Mouse (Mus musculus) lung, embryonic 15.5 days (tissue): ENCODE measurements around the gene Mfap1a. TPM values are rescaled to one million over a fixed set of nuclear protein-coding genes. Genes with fewer than 3 reads are reported as not detected.
"Not testable (repeated sequence)": the region's sequence is repeated elsewhere in the genome, so short reads cannot be mapped to it uniquely, and the experiment has no call there.

Experiments
- ATAC-seq: fragments of 200-750 bp; cut with Nextera tagmentation; 2 replicates; pipeline ENCODE4 v1.8.0; 2017; ENCODE audit warnings: moderate number of reproducible peaks, borderline replicate concordance; ENCODE audit not compliant: low FRiP score, low TSS enrichment; ENCODE audit errors: extremely low read depth
- H3K27ac ChIP-seq: fragments of 300-500 bp; sonication (generic); 2 replicates; pipeline ENCODE4 v1.5.1; 2015; ENCODE audit warnings: moderate library complexity, mild to moderate bottlenecking, inconsistent platforms
- H3K27me3 ChIP-seq: fragments of 300-500 bp; sonication (generic); 2 replicates; pipeline ENCODE4 v1.6.1; 2015; ENCODE audit warnings: inconsistent platforms
- H3K36me3 ChIP-seq: fragments of 300-500 bp; sonication (generic); 2 replicates; pipeline ENCODE4 v1.6.1; 2015; ENCODE audit warnings: inconsistent platforms
- H3K4me1 ChIP-seq: fragments of 300-500 bp; sonication (generic); 2 replicates; pipeline ENCODE4 v1.6.1; 2015; ENCODE audit warnings: inconsistent platforms
- H3K4me2 ChIP-seq: fragments of 300-500 bp; sonication (generic); 2 replicates; pipeline ENCODE4 v1.6.1; 2015; ENCODE audit warnings: inconsistent platforms, mild to moderate bottlenecking, moderate library complexity
- H3K4me3 ChIP-seq: fragments of 300-500 bp; sonication (generic); 2 replicates; pipeline ENCODE4 v1.5.1; 2015; ENCODE audit warnings: mild to moderate bottlenecking, inconsistent platforms
- H3K9ac ChIP-seq: fragments of 300-500 bp; sonication (generic); 2 replicates; pipeline ENCODE4 v1.6.1; 2015; ENCODE audit warnings: inconsistent platforms
- H3K9me3 ChIP-seq: fragments of 300-500 bp; sonication (generic); 2 replicates; pipeline ENCODE4 v1.6.1; 2016; ENCODE audit warnings: inconsistent platforms
- WGBS: fragments of 180-500 bp; shearing (Covaris S2); methylation state at CpG from one replicate; pipeline ENCODE4 v1.1.7; 2015; 5-methylcytosine and 5-hydroxymethylcytosine counted together
- polyA plus RNA-seq: library from polyadenylated mRNA; unstranded; fragments of >200 nt; fragmentation: Nextera tagmentation; extraction: Ambion mirVana; gene quantifications from 2 replicates; pipeline ENCODE4 v1.2.1, GENCODE M21; 2015

Mfap1a gene
- polyA plus RNA-seq, 1 experiment from 2014 or later, result 31.8 TPM

DNA sequence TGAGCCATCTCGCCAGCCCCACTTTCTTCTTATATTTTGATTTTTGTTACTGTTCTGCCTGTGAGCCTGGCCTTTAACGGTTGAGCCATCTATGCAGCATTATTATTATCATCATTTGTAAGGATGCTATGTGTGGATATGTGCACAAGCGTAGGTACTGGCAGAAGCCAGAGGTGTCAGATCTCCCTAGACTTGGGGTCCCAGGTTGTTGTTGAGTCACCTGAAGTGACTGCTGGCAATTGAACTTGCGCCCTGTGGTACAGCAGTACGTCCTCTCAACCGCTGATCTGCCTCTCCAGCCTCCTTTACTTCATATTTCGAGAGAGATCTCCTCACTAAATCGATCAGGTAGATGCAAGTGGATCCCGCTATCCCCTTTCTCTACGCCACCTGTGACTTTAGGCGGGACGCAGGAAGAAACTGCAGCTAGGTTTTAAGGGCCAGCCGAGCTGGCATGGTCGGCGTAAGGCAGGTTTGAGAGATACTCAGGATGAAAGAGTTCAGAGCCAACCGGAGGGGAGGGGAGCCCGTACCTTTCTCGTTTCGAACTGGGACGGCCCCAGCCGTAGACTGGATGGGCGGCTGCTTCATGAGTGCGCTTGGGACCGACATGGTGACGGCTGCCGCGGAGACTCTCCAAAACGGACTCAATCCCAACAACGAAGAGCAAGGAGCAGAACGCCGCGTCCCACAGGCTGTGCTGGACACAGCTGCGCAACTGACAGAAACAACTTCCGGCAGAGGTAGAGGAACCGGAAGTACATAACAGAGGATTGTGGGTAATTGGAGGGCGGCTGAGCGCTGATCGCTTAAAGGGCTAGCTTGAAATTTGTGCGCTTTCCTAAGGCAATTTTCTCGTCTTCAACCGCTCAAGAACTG lies 32.9 kb downstream of the Mfap1a start, which contains the start of gene Mfap1b:
Gene Mfap1b, minus strand, starts transcription at position 767 of the 879 bp plus-strand sequence.
- Histone ChIP-seq H3K4me2 (peak within 1 kb of the TSS; percentile 69), H3K4me3 (peak within 1 kb of the TSS; percentile 70), H3K9ac (peak within 1 kb of the TSS; percentile 66), H3K27ac (peak within 1 kb of the TSS; percentile 53; the same call in 1 of the 2 replicates)
- H3K9me3 ChIP-seq, H3K36me3 ChIP-seq, H3K27me3 ChIP-seq, H3K4me1 ChIP-seq: not testable (repeated sequence)
- peak; percentile 94 for ATAC-seq
- 4% methylated on average over 41 of the region's 41 CpGs for WGBS

DNA sequence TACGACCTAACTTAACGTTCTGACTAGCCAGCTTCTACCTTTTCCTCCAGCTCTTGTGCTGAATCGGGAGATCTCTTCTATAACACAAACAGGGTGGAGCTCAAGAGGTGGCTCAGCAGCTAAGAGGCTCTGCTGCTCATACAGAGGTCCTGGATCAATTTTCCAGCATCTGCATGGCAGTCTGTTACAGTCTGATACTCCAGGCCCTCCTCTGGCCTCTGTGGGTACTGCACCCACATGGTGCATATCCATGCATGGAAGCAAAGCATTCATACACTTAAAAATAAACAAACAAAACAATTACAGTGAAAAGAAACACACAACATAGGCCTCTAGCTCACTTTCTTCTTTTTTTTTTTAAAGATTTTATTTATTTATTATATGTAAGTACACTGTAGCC lies 33.7 kb downstream of the Mfap1a start:
- not testable (repeated sequence) for H3K36me3 ChIP-seq, H3K27ac ChIP-seq, H3K4me1 ChIP-seq, ATAC-seq, H3K9ac ChIP-seq, H3K9me3 ChIP-seq, H3K4me3 ChIP-seq, H3K27me3 ChIP-seq
- peak overlapping the region; percentile 69; the same call in 1 of the 2 replicates for H3K4me2 ChIP-seq
- 92% methylated on average over 3 of the region's 3 CpGs for WGBS

DNA sequence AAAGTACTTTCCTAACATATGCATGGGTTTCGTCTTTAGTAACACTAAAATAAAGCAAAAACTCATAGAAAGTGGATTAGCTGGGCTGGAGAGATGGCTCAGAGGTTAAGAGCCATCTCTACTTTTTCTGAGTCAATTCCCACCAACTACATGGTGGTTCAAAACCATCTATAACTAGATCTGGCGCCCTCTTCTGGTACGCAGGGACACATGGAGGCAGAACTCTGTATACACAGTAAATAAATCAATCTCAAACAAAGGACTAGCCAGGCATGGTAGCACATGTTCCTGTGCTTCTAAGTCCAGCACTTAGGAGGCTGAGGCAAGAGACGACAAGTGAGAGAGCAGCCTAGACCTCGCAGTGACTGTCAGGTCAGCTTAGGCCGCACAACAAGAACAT lies 37.5 kb downstream of the Mfap1a start:
- not testable (repeated sequence) for H3K4me1 ChIP-seq, H3K27me3 ChIP-seq, H3K4me3 ChIP-seq, H3K9me3 ChIP-seq, H3K4me2 ChIP-seq, H3K9ac ChIP-seq, H3K36me3 ChIP-seq, H3K27ac ChIP-seq, ATAC-seq
- WGBS, result 48% methylated on average over 3 of the region's 6 CpGs

DNA sequence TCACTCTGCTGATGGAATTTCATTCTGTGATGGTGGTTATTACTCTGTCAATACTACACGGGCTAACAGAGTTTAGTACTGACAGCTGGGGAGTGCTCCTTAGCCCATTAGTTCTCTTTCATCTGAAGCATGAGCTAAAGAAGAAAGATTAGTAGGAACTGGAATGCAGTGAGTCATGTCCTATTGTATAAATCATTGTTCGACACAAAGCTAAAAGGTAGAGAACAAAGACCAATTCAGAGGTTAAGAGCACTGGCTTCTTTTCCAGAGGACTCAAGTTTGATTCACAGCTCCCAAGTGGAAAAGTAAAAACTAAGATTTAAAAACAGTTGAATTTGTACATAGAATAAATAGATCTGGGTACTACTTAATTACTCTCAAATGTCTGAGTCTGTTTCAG lies 46.4 kb downstream of the Mfap1a start:
- Histone ChIP-seq H3K4me3 (no peak overlapping the region), H3K9me3 (no peaks in the 10 kb centered on the region), H3K9ac (no peak overlapping the region), H3K4me2 (no peak overlapping the region), H3K27ac (no peak overlapping the region), H3K36me3 (peaks cover 20% of the 10 kb centered on the region; the same call in 1 of the 2 replicates), H3K4me1 (peaks cover 15% of the 10 kb centered on the region), H3K27me3 (no peaks in the 10 kb centered on the region)
- no peak for ATAC-seq
- WGBS, result 51% methylated on average over 2 of the region's 2 CpGs

DNA sequence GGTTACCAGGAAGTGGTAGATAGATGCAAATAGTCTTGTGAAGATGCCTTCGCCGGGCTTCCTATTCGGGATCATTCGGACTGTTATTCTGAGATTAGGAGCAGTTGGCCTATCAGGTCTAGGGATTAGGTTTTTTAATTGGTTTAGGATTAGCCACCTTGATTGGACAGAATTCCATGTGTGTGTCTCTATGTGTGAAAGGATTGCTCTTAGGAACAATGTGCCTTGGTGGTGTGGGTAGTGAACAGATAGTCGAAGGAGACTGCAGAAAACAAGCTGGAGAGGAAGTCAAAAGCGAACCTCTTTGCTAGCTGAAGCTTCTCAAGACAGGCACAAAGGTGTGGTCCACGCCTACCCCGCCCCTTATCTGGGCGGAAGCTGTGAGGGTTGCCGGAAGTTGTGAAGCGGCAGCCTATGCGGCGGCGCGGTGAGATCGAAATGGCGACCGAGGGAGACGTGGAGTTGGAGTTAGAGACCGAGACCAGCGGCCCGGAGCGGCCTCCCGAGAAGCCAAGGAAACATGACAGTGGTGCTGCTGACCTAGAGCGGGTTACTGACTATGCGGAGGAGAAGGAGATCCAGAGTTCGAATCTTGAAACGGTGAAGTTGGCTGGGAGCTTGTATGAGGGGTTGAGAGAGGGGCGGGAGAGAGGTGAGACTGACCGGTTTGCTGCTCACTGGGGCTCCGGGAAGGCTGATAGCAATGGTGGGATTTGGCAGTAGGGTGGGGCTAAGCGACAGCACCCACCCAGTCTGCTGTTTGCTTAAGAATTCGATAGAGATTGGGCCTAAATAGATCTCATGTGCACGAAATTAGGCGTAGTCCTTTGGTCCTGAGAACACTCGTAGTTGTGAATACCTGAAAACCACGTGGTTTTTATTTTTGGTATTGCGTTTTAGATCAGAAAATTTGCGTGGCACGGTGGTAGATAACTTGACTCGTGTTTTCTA lies 49.5 kb downstream of the Mfap1a start, which contains the start of gene Serinc4:
Gene Serinc4, minus strand, starts transcription at position 90 of the 951 bp plus-strand sequence.
- peaks cover 36% of the 10 kb centered on the region for H3K36me3 ChIP-seq
- H3K27ac ChIP-seq, result peak within 1 kb of the TSS; percentile 65
- H3K4me1 ChIP-seq, result peaks cover 20% of the 10 kb centered on the region
- WGBS, result 3% methylated on average over 41 of the region's 41 CpGs
- peak within 1 kb of the TSS; percentile 60 for H3K9ac ChIP-seq
- H3K27me3 ChIP-seq, result no peaks in the 10 kb centered on the region
- H3K4me3 ChIP-seq, result peak within 1 kb of the TSS; percentile 64
- peak; percentile 89 for ATAC-seq
- no peaks in the 10 kb centered on the region for H3K9me3 ChIP-seq
- peak within 1 kb of the TSS; percentile 61 for H3K4me2 ChIP-seq

DNA sequence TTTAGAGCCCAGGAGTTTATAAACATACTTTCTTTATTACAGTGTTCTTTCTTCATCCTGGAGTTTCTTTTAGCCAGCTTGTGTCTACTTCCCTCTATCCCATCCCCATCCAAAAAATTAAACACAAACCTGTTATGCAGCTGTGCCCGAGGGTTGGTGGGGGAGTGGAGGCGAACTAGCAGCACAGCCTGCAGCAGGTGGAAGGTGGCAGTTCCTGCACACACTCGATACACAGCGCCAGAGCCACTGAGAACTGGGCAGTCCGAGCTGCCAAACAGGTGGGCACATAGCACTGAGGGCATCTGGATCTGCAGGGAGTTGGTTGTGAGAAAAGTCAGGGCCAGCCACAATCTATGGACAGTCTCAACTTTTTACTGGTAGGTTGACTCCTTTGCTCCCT lies 50.9 kb downstream of the Mfap1a start:
- Histone ChIP-seq H3K9me3 (no peaks in the 10 kb centered on the region), H3K4me2 (no peak overlapping the region), H3K4me3 (no peak overlapping the region), H3K36me3 (peaks cover 42% of the 10 kb centered on the region), H3K4me1 (peaks cover 28% of the 10 kb centered on the region), H3K27me3 (no peaks in the 10 kb centered on the region), H3K9ac (no peak overlapping the region), H3K27ac (no peak overlapping the region)
- WGBS, result 74% methylated on average over 5 of the region's 5 CpGs
- no peak for ATAC-seq

DNA sequence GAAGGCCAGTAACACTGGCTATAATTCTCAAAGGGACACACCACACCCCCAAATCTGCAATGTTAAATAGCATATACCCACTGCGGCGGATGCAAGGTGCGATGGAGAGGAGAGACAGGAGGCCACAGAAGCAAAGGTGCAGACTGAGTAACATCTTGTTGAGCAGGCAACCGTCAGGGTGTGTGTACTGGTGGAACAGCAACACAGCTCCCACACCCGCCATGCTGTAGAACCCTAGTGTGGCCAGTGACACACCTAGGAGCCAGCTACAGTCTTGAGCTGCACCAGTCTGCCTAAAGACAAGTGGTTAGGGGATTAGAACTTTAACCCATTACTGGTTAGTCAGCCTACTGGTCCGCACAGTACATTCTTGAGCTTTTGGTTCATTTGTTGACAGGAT lies 52.5 kb downstream of the Mfap1a start:
- no peaks in the 10 kb centered on the region for H3K27me3 ChIP-seq
- no peak overlapping the region for H3K27ac ChIP-seq
- no peak for ATAC-seq
- no peak overlapping the region for H3K4me2 ChIP-seq
- WGBS, result 77% methylated on average over 6 of the region's 6 CpGs
- H3K4me1 ChIP-seq, result peaks cover 32% of the 10 kb centered on the region
- peaks cover 30% of the 10 kb centered on the region for H3K36me3 ChIP-seq
- H3K9ac ChIP-seq, result no peak overlapping the region
- no peak overlapping the region for H3K4me3 ChIP-seq
- no peaks in the 10 kb centered on the region for H3K9me3 ChIP-seq

DNA sequence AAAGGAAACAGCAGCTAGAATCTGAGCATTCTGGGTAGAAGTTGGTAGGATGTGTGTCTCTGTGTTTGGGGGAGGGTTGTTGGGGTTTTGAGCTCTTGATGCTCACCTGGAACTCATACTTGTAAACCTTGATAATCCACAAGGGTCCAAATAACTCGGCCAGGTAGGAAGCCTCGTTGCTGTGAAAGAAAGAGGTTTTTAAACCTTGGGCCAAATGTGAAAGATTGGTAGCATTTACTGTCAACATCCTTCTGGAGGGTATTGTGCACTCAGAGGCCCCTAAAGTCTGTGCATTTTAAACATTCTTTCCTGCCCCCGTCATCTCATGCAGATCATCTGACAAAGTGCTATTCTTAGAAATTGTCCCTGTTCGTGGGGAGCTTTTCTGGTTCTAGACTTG lies 53.5 kb downstream of the Mfap1a start, which contains the start of gene Hypk:
Gene Hypk, plus strand, starts transcription at position 301 of the 400 bp plus-strand sequence.
- no peaks in the 10 kb centered on the region for H3K9me3 ChIP-seq
- no peak within 1 kb of the TSS for H3K4me3 ChIP-seq
- WGBS, result 49% methylated on average over 4 of the region's 4 CpGs
- H3K27ac ChIP-seq, result no peak within 1 kb of the TSS
- H3K4me1 ChIP-seq, result peaks cover 30% of the 10 kb centered on the region
- no peak for ATAC-seq
- no peaks in the 10 kb centered on the region for H3K27me3 ChIP-seq
- H3K36me3 ChIP-seq, result peaks cover 23% of the 10 kb centered on the region
- H3K9ac ChIP-seq, result no peak within 1 kb of the TSS; the same call in 1 of the 2 replicates
- no peak within 1 kb of the TSS for H3K4me2 ChIP-seq

DNA sequence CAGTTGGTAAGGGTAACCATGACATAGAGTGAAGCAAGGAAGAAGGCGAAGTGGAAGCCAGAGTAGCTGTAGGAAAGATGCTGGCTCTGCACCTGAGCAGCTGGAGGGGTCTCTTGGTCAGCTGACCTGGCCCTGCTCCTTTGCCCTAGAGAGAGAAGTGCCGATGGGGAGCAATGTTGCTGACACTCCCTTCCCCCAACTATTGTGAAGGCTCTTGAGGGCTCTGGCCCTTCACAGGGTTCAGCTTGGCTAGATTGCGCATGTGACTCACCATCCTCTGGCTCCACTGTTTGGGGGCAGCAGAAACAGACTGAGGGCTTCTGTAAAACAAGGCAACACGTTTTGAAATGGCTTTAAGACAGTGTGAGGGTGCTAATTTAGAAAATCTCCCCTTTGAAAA lies 54.1 kb downstream of the Mfap1a start:
- Histone ChIP-seq H3K9ac (no peak overlapping the region; the same call in 1 of the 2 replicates), H3K9me3 (no peaks in the 10 kb centered on the region), H3K4me2 (no peak overlapping the region), H3K4me1 (peaks cover 31% of the 10 kb centered on the region), H3K36me3 (peaks cover 23% of the 10 kb centered on the region), H3K27me3 (no peaks in the 10 kb centered on the region), H3K27ac (no peak overlapping the region), H3K4me3 (no peak overlapping the region)
- WGBS, result 68% methylated on average over 4 of the region's 4 CpGs
- ATAC-seq, result no peak

DNA sequence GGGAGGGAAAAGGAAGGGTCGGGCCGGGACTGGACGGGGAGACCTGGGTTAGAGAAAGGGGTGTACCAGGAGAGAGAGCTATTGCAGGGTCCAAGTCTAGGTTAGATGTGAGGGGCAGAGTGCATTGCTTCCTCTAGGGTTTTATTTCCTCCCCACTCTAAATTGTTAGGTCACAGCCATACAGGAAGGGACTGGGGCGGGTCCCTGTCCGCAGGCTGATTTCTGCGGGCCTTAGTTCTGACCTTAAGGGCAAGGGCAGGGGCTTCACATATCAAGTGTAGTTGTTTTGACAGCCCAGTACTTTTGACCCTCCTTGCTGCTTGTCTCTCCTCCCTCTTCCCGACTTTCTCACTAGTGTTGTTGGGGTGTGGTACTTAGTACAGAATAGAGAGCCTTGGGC lies 56.4 kb downstream of the Mfap1a start:
- H3K36me3 ChIP-seq, result peaks cover 21% of the 10 kb centered on the region
- peak overlapping the region; percentile 96 for H3K4me3 ChIP-seq
- WGBS, result 1% methylated on average over 7 of the region's 7 CpGs
- H3K4me1 ChIP-seq, result peaks cover 24% of the 10 kb centered on the region
- peak overlapping the region; percentile 94 for H3K27ac ChIP-seq
- no peaks in the 10 kb centered on the region for H3K9me3 ChIP-seq
- H3K4me2 ChIP-seq, result peak overlapping the region; percentile 60
- H3K9ac ChIP-seq, result peak overlapping the region; percentile 96
- H3K27me3 ChIP-seq, result no peaks in the 10 kb centered on the region
- no peak for ATAC-seq

DNA sequence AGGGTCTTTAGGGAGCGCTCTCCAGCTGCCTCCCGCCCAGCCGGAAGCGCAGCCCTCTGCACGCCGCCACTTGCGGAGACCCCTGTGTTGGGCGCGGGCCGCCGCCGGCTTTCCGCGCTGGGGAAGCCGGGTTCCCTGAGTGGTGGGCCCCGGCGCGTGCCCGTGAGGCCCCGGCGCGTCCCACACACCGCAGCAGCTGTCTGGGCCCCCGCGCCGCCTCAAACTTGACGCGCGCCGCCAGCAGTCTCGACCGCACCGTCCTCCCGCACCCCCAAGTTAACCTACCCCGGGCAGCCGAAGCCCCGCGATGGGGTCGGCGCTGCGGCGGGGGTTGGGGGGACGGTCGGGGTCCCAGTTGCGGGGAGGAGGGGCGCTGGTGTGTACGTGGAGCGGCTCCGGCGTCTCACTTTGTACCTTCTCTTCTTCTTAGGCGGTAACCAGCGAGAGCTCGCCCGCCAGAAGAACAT lies 56.9 kb downstream of the Mfap1a start:
- peak overlapping the region; percentile 96 for H3K4me3 ChIP-seq
- H3K27ac ChIP-seq, result peak overlapping the region; percentile 94
- peaks cover 24% of the 10 kb centered on the region for H3K4me1 ChIP-seq
- peak overlapping the region; percentile 60 for H3K4me2 ChIP-seq
- peak; percentile 56; the same call in 1 of the 2 replicates for ATAC-seq
- no peaks in the 10 kb centered on the region for H3K9me3 ChIP-seq
- H3K36me3 ChIP-seq, result peaks cover 19% of the 10 kb centered on the region
- peak overlapping the region; percentile 96 for H3K9ac ChIP-seq
- H3K27me3 ChIP-seq, result no peaks in the 10 kb centered on the region
- WGBS, result under 1% methylated on average over 53 of the region's 54 CpGs
